ENCODE assay signal across 7 mouse cellular contexts in the genomic region with DNA sequence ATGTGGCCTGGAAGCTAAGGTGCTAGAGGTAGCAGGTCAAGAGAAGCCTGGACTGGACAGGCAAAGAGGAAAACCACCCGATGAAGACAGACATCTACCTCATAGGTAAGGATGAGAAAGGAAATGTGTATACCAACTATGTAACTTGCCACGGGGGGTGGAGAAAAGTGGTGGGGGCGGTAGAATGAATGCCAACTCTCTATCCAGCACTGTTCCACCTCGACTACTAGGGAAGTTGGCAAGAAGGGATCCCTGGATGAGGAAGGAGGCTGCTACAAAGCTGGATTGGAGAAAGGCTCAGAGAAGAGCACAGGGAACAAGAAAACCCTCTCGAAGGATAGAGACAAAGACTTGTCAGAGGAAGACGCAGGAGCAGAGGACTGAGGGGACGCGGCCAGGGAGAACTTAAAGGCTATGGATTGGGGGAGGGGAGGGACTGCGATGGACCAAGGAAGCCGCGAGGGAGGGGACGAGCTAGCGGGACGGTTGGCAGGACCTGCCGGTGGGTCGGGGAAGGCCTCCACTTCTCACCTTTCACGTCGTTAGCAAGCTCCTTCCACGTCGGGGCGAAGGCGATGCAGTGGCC. TPM values are rescaled to one million over a fixed set of nuclear protein-coding genes. Genes with fewer than 3 reads are reported as not detected.
DNase-seq lines count a peak whose midpoint lies in the region; ATAC-seq lines count a peak whose summit lies in the region.

No protein-coding gene starts in this region.

- peaks cover 20% of the 10 kb centered on the region for H3K4me1 ChIP-seq in forebrain, embryonic 12.5 days
- H3K4me1 ChIP-seq in liver, embryonic 11.5 days (replicated peaks; ENCODE audit: control insufficient read depth, insufficient read depth, low read length): peaks cover 15% of the 10 kb centered on the region
- peaks cover 18% of the 10 kb centered on the region; the same call in 1 of the 2 replicates for H3K4me1 ChIP-seq in stomach, embryonic 14.5 days (ENCODE audit: control insufficient read depth, insufficient read depth, low read length)

- H3K36me3 ChIP-seq in forebrain, embryonic 12.5 days (replicated peaks): no peaks in the 10 kb centered on the region
- no peaks in the 10 kb centered on the region for H3K36me3 ChIP-seq in liver, embryonic 11.5 days (ENCODE audit: control insufficient read depth, insufficient read depth, low read length)
- H3K36me3 ChIP-seq in stomach, embryonic 14.5 days (ENCODE audit: control insufficient read depth, insufficient read depth, low read length): no peaks in the 10 kb centered on the region

- peak; percentile 58 for ATAC-seq in forebrain, embryonic 12.5 days (ENCODE audit: low FRiP score)
- peak; percentile 58; the same call in 1 of the 2 replicates for ATAC-seq in liver, embryonic 11.5 days (replicated peaks; ENCODE audit: low FRiP score)
- no peak for ATAC-seq in stomach, embryonic 14.5 days (ENCODE audit: insufficient number of reproducible peaks, insufficient read depth, low FRiP score, low read depth)

- peak; percentile 69 for DNase-seq in retina, embryonic 14.5 days (ENCODE audit: low spot score)
- no peak for DNase-seq in retina, postnatal 1 day
- DNase-seq in liver, embryonic 11.5 days (ENCODE audit: low spot score): no peak
- DNase-seq in gastrocnemius, postnatal 14 days: no peak
- DNase-seq in cerebellum, postnatal 4 days (ENCODE audit: low spot score in 2 of 2): no peak

- WGBS in forebrain, embryonic 12.5 days: 4% methylated on average over 22 of the region's 22 CpGs
- 3% methylated on average over 22 of the region's 22 CpGs for WGBS in liver, embryonic 11.5 days
- WGBS in stomach, embryonic 14.5 days: 2% methylated on average over 22 of the region's 22 CpGs

- H3K9ac ChIP-seq in forebrain, embryonic 12.5 days: peak overlapping the region; percentile 61
- H3K9ac ChIP-seq in liver, embryonic 11.5 days (ENCODE audit: low read depth, low read length): peak overlapping the region; percentile 83
- H3K9ac ChIP-seq in stomach, embryonic 14.5 days (replicated peaks; ENCODE audit: low read depth, low read length): peak overlapping the region; percentile 64

- no peaks in the 10 kb centered on the region for H3K9me3 ChIP-seq in forebrain, embryonic 12.5 days
- H3K9me3 ChIP-seq in liver, embryonic 11.5 days (ENCODE audit: control insufficient read depth, low read length): no peaks in the 10 kb centered on the region
- no peaks in the 10 kb centered on the region; the same call in 1 of the 2 replicates for H3K9me3 ChIP-seq in stomach, embryonic 14.5 days (ENCODE audit: control insufficient read depth, low read depth, low read length)

- intact Hi-C loops in gastrocnemius, postnatal 14 days (cut with DNase I; ENCODE audit: low total_unique reads): no loop called here

- 0 out of 2 replicates have a peak, but pooled peaks cover 3% of the 10 kb centered on the region for H3K27me3 ChIP-seq in forebrain, embryonic 12.5 days
- no peaks in the 10 kb centered on the region for H3K27me3 ChIP-seq in liver, embryonic 11.5 days (replicated peaks; ENCODE audit: control insufficient read depth, insufficient read depth, low read length)
- no peaks in the 10 kb centered on the region for H3K27me3 ChIP-seq in stomach, embryonic 14.5 days (ENCODE audit: control insufficient read depth, insufficient read depth, low read length)

- H3K4me2 ChIP-seq in forebrain, embryonic 12.5 days: peak overlapping the region; percentile 84
- peak overlapping the region; percentile 90 for H3K4me2 ChIP-seq in liver, embryonic 11.5 days
- peak overlapping the region; percentile 76 for H3K4me2 ChIP-seq in stomach, embryonic 14.5 days (replicated peaks; ENCODE audit: low read depth, low read length)

- peak overlapping the region; percentile 59 for H3K4me3 ChIP-seq in forebrain, embryonic 12.5 days (replicated peaks)
- H3K4me3 ChIP-seq in liver, embryonic 11.5 days (ENCODE audit: low read depth, low read length): peak overlapping the region; percentile 89
- peak overlapping the region; percentile 82 for H3K4me3 ChIP-seq in stomach, embryonic 14.5 days (ENCODE audit: low read depth, low read length)

- H3K27ac ChIP-seq in forebrain, embryonic 12.5 days: no peak overlapping the region
- H3K27ac ChIP-seq in liver, embryonic 11.5 days (ENCODE audit: low read depth, low read length): peak overlapping the region; percentile 62; the same call in 1 of the 2 replicates
- peak overlapping the region; percentile 48; the same call in 1 of the 2 replicates for H3K27ac ChIP-seq in stomach, embryonic 14.5 days (ENCODE audit: low read length)

RNA-seq across cellular contexts. Expression of a gene that starts 0.6 kb away (rescaled TPM):
- polyA plus RNA-seq in forebrain, embryonic 12.5 days (2016; fragmentation: Nextera tagmentation; extraction: Ambion mirVana): 16.1 and 16.6 TPM in 2 replicates
- polyA plus RNA-seq in liver, embryonic 11.5 days (2014; fragmentation: Nextera tagmentation; extraction: Ambion mirVana): 22.4 and 26.3 TPM in 2 replicates
- polyA plus RNA-seq in stomach, embryonic 14.5 days (2014; fragmentation: Nextera tagmentation; extraction: Ambion mirVana): 26.9 and 28.1 TPM in 2 replicates
- 10 to 100 TPM; 32.3 to 33.3 TPM for total RNA-seq in gastrocnemius, postnatal 14 days (2021)
